9 mouse cellular contexts compared by ENCODE assay signal in genomic region chr9:48760449-48761174, GRCm38 (mm10).
DNase-seq lines count a peak whose midpoint lies in the region; ATAC-seq lines count a peak whose summit lies in the region.
"Had no signal": no experiment of that assay in that cellular context is flagged by ENCODE, and none has a peak within 500 bp of the region (broad histone marks: within the 10 kb centered on the region; RNA-seq: fewer than 3 reads in every experiment).

No protein-coding gene starts in this region.

- DNase-seq in adipocyte (ENCODE audit: low spot score) = peak; percentile 89
- peak; percentile 47 for DNase-seq in cerebellum, adult 11-12 months
- peak; percentile 77 to 79 for DNase-seq in frontal cortex, postnatal 36 days (ENCODE audit: low spot score in 2 of 2)
- no peak for DNase-seq in hindbrain, embryonic 11.5 days (ENCODE audit: low spot score)
- DNase-seq in layer of hippocampus, postnatal 10 days (ENCODE audit: low spot score in 2 of 2) = peak; percentile 56 to 61
- peak; percentile 87 for DNase-seq in lung, postnatal 36 days
- peak; percentile 4 to 17 for DNase-seq in spleen, postnatal 36 days (ENCODE audit: low spot score in 2 of 2)
- no peak for DNase-seq in thymus, postnatal 14 days

- H3K4me1 ChIP-seq in hindbrain, embryonic 11.5 days (replicated peaks; ENCODE audit: control insufficient read depth, insufficient read depth, low read length) = 0 out of 2 replicates have a peak, but pooled peaks cover 2% of the 10 kb centered on the region

- no peaks in the 10 kb centered on the region for H3K9me3 ChIP-seq in hindbrain, embryonic 11.5 days (ENCODE audit: control insufficient read depth, low read length)

- ATAC-seq in hindbrain, embryonic 11.5 days (ENCODE audit: low FRiP score) = no peak

- 71% methylated on average over 13 of the region's 13 CpGs for WGBS in hindbrain, embryonic 11.5 days

- H3K9ac ChIP-seq in hindbrain, embryonic 11.5 days (ENCODE audit: low read depth, low read length) = no peak overlapping the region
- H3K9ac ChIP-seq: liver, embryonic 14.5 days had no signal

- H3K4me2 ChIP-seq in hindbrain, embryonic 11.5 days (replicated peaks; ENCODE audit: low read depth, low read length) = no peak overlapping the region

- no peaks in the 10 kb centered on the region for H3K36me3 ChIP-seq in hindbrain, embryonic 11.5 days (ENCODE audit: control insufficient read depth, insufficient read depth, low read length)

- no peaks in the 10 kb centered on the region for H3K27me3 ChIP-seq in hindbrain, embryonic 11.5 days (ENCODE audit: control insufficient read depth, insufficient read depth, low read length)

- H3K27ac ChIP-seq in hindbrain, embryonic 11.5 days (ENCODE audit: low read depth, low read length) = peak overlapping the region; percentile 9; the same call in 1 of the 2 replicates
- H3K27ac ChIP-seq: liver, embryonic 14.5 days had no signal

- no peak overlapping the region for H3K4me3 ChIP-seq in hindbrain, embryonic 11.5 days (ENCODE audit: low read depth, low read length)

Comparison
In these comparisons a context has a peak if more than half of its experiments do, and no peak if none do; other contexts are left out.
1. DNase-seq: peak in adipocyte (single experiment), cerebellum, adult 11-12 months (single experiment), frontal cortex, postnatal 36 days (2 of 2), layer of hippocampus, postnatal 10 days (2 of 2), lung, postnatal 36 days (single experiment) and spleen, postnatal 36 days (2 of 2); none in hindbrain, embryonic 11.5 days (single experiment) and thymus, postnatal 14 days (single experiment).